Mouse (Mus musculus): ENCODE measurements around the gene Lum. TPM values are rescaled to one million over a fixed set of nuclear protein-coding genes. Genes with fewer than 3 reads are reported as not detected.

The Lum gene
- 17.9 and 21.0 TPM in 2 replicates for polyA plus RNA-seq (2012; rRNA removed)

GRCm38 (mm10) chr10:97564957-97565856, at the start of gene Lum:
Lum (plus strand) TSS chr10:97565128.

GRCm38 (mm10) chr10:97606579-97606978, 41.7 kb downstream of the Lum start, which contains the start of gene Kera:
Kera (plus strand) TSS chr10:97606879.

Other genes with a start within 250 kb of the Lum start
- gene Dcn, start 85.5 kb upstream of the Lum start, polyA plus RNA-seq (2012; rRNA removed) = 32.0 and 36.2 TPM in 2 replicates
- 0.08 TPM in 1 of 2 replicates, not detected in the other for gene Kera, start 41.8 kb downstream of the Lum start, polyA plus RNA-seq (2012; rRNA removed)
- gene Epyc, start 78.9 kb downstream of the Lum start, polyA plus RNA-seq (2012; rRNA removed) = not detected in 2 replicates
- not detected in 2 replicates for gene Ccer1, start 127.9 kb downstream of the Lum start, polyA plus RNA-seq (2012; rRNA removed)
- not detected in 2 replicates for gene C030005K15Rik, start 161.6 kb downstream of the Lum start, polyA plus RNA-seq (2012; rRNA removed)

Data from liver, embryonic 14 days (tissue).